Mouse (Mus musculus): ENCODE data around the gene Myh3. TPM values are rescaled to one million over a fixed set of nuclear protein-coding genes. Genes with fewer than 3 reads are reported as not detected.
"Not testable (repeated sequence)": the region's sequence is repeated elsewhere in the genome, so short reads cannot be mapped to it uniquely, and the experiment has no call there.

Myh3 gene
- polyA plus RNA-seq, 1 experiment from 2014 or later = 0.30 TPM

DNA sequence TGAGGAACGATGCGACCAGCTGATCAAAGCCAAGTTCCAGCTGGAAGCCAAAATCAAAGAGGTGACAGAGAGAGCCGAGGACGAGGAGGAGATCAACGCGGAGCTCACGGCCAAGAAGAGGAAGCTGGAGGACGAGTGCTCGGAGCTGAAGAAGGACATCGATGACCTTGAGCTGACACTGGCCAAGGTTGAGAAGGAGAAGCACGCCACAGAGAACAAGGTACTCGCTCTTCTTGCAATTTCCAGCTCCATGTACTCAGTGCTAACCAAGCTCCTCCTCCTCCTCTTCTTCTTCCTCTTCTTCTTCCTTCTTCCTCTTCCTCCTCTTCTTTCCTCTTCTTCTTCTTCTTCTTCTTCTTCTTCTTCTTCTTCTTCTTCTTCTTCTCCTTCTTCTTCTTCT lies 14.3 kb downstream of the Myh3 start:
- not testable (repeated sequence) for H3K27me3 ChIP-seq (replicated peaks; ENCODE audit: control insufficient read depth, insufficient read depth, low read length); H3K4me3 ChIP-seq (ENCODE audit: low read depth, low read length); H3K4me2 ChIP-seq (ENCODE audit: low read length); H3K9me3 ChIP-seq (ENCODE audit: control insufficient read depth, low read length); H3K36me3 ChIP-seq (ENCODE audit: control insufficient read depth, insufficient read depth, low read length); H3K9ac ChIP-seq (ENCODE audit: low read length); H3K27ac ChIP-seq (ENCODE audit: low read depth); DNase-seq (ENCODE audit: low spot score); ATAC-seq (replicated peaks; ENCODE audit: low FRiP score, low TSS enrichment, low read depth); H3K4me1 ChIP-seq (replicated peaks; ENCODE audit: control insufficient read depth, insufficient read depth, low read length)
- WGBS = 91% methylated on average over 12 of the region's 12 CpGs

DNA sequence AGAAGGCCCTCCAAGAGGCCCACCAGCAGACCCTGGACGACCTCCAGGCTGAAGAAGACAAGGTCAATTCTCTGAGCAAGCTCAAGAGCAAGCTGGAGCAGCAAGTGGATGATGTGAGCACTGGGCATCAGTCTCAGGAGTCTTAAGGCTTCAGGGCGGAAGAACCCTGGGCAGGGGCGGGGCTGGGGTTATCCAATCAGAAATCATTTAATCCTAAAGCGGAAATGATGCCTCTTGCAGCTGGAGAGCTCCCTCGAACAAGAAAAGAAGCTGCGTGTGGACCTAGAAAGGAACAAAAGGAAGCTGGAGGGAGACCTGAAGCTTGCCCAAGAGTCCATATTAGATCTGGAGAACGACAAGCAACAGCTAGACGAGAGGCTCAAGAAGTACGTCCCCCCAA lies 15.1 kb downstream of the Myh3 start:
- Histone ChIP-seq H3K4me2 (ENCODE audit: low read length) (no peak overlapping the region), H3K27ac (ENCODE audit: low read depth) (no peak overlapping the region), H3K9me3 (ENCODE audit: control insufficient read depth, low read length) (no peaks in the 10 kb centered on the region), H3K36me3 (ENCODE audit: control insufficient read depth, insufficient read depth, low read length) (no peaks in the 10 kb centered on the region), H3K9ac (ENCODE audit: low read length) (no peak overlapping the region), H3K27me3 (replicated peaks; ENCODE audit: control insufficient read depth, insufficient read depth, low read length) (no peaks in the 10 kb centered on the region), H3K4me3 (ENCODE audit: low read depth, low read length) (no peak overlapping the region), H3K4me1 (replicated peaks; ENCODE audit: control insufficient read depth, insufficient read depth, low read length) (no peaks in the 10 kb centered on the region)
- DNase-seq (ENCODE audit: low spot score) = no peak
- ATAC-seq (replicated peaks; ENCODE audit: low FRiP score, low TSS enrichment, low read depth) = no peak
- 80% methylated on average over 9 of the region's 9 CpGs for WGBS

DNA sequence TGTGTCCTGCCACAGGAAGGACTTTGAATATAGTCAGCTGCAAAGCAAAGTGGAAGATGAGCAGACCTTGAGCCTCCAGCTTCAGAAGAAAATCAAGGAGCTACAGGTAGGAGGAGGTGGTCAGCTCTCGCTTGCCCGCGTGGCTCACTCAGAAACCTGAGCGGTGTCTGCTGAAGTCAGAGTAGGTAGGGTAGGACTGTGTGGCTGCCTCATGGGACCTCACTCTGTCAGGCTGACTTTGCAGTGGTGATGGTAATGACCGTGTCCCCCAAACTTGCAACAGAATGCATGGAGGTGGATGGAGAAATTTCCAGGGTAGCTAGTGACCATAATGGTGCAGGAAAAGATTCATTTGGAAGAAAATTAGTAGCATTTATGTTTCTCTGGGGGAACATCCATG lies 15.6 kb downstream of the Myh3 start:
- no peaks in the 10 kb centered on the region for H3K27me3 ChIP-seq (replicated peaks; ENCODE audit: control insufficient read depth, insufficient read depth, low read length)
- no peak overlapping the region for H3K27ac ChIP-seq (ENCODE audit: low read depth)
- WGBS = 93% methylated on average over 5 of the region's 5 CpGs
- no peaks in the 10 kb centered on the region for H3K36me3 ChIP-seq (ENCODE audit: control insufficient read depth, insufficient read depth, low read length)
- ATAC-seq (replicated peaks; ENCODE audit: low FRiP score, low TSS enrichment, low read depth) (no peak), DNase-seq (ENCODE audit: low spot score) (no peak)
- no peak overlapping the region for H3K9ac ChIP-seq (ENCODE audit: low read length)
- no peaks in the 10 kb centered on the region for H3K4me1 ChIP-seq (replicated peaks; ENCODE audit: control insufficient read depth, insufficient read depth, low read length)
- no peaks in the 10 kb centered on the region for H3K9me3 ChIP-seq (ENCODE audit: control insufficient read depth, low read length)
- H3K4me3 ChIP-seq (ENCODE audit: low read depth, low read length) = no peak overlapping the region
- no peak overlapping the region for H3K4me2 ChIP-seq (ENCODE audit: low read length)

DNA sequence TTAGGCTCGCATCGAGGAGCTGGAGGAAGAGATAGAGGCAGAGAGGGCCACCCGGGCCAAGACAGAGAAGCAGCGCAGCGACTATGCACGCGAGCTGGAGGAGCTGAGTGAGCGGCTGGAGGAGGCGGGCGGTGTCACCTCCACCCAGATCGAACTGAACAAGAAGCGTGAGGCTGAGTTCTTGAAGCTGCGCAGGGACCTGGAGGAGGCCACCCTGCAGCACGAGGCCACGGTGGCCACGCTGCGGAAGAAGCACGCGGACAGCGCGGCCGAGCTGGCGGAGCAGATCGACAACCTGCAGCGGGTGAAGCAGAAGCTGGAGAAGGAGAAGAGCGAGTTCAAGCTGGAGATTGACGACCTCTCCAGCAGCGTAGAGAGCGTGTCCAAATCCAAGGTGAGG lies 16.4 kb downstream of the Myh3 start:
- WGBS = 72% methylated on average over 29 of the region's 29 CpGs
- DNase-seq (ENCODE audit: low spot score) (no peak), ATAC-seq (replicated peaks; ENCODE audit: low FRiP score, low TSS enrichment, low read depth) (no peak)
- Histone ChIP-seq H3K4me1 (replicated peaks; ENCODE audit: control insufficient read depth, insufficient read depth, low read length) (no peaks in the 10 kb centered on the region), H3K4me3 (ENCODE audit: low read depth, low read length) (no peak overlapping the region), H3K27ac (ENCODE audit: low read depth) (no peak overlapping the region), H3K4me2 (ENCODE audit: low read length) (no peak overlapping the region), H3K36me3 (ENCODE audit: control insufficient read depth, insufficient read depth, low read length) (no peaks in the 10 kb centered on the region), H3K9me3 (ENCODE audit: control insufficient read depth, low read length) (no peaks in the 10 kb centered on the region), H3K9ac (ENCODE audit: low read length) (no peak overlapping the region), H3K27me3 (replicated peaks; ENCODE audit: control insufficient read depth, insufficient read depth, low read length) (no peaks in the 10 kb centered on the region)

DNA sequence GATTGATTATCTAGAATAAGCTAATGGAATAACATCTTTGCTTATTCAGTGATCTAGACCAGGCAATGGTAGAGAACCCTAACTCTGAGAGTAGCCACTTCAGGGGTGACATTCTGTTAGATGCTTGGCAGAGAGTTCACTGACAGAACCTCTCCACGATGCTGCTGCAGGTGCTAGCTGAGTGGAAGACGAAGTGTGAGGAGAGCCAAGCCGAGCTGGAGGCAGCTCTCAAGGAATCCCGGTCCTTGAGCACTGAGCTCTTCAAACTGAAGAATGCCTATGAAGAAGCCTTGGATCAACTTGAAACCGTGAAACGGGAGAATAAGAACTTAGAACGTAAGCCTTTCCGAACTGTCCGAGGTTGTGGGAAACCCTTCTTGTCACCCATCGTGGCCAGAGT lies 19.6 kb downstream of the Myh3 start:
- Histone ChIP-seq H3K36me3 (ENCODE audit: control insufficient read depth, insufficient read depth, low read length) (no peaks in the 10 kb centered on the region), H3K27ac (ENCODE audit: low read depth) (no peak overlapping the region), H3K4me2 (ENCODE audit: low read length) (no peak overlapping the region), H3K9me3 (ENCODE audit: control insufficient read depth, low read length) (no peaks in the 10 kb centered on the region), H3K9ac (ENCODE audit: low read length) (no peak overlapping the region), H3K4me3 (ENCODE audit: low read depth, low read length) (no peak overlapping the region), H3K27me3 (replicated peaks; ENCODE audit: control insufficient read depth, insufficient read depth, low read length) (no peaks in the 10 kb centered on the region), H3K4me1 (replicated peaks; ENCODE audit: control insufficient read depth, insufficient read depth, low read length) (no peaks in the 10 kb centered on the region)
- ATAC-seq (replicated peaks; ENCODE audit: low FRiP score, low TSS enrichment, low read depth) (no peak), DNase-seq (ENCODE audit: low spot score) (no peak)
- WGBS = 93% methylated on average over 10 of the region's 10 CpGs

DNA sequence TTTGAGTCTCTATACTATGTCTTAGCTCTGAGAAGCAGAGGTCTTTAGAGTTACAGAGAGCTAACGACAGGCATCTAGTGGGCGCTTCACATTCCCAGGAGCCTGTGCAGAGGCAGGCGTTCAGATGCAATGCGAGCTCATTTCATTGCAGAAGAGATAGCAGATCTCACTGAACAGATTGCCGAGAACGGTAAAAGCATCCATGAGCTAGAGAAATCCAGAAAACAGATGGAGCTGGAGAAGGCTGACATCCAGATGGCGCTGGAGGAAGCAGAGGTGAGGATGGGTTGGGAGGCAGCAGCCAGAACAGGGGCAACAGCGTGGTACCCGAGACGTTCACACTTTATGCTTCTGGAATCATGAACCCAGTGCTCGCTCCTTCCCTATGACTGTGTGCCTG lies 20.3 kb downstream of the Myh3 start:
- Histone ChIP-seq H3K9ac (ENCODE audit: low read length) (no peak overlapping the region), H3K9me3 (ENCODE audit: control insufficient read depth, low read length) (no peaks in the 10 kb centered on the region), H3K27me3 (replicated peaks; ENCODE audit: control insufficient read depth, insufficient read depth, low read length) (no peaks in the 10 kb centered on the region), H3K4me3 (ENCODE audit: low read depth, low read length) (no peak overlapping the region), H3K36me3 (ENCODE audit: control insufficient read depth, insufficient read depth, low read length) (no peaks in the 10 kb centered on the region), H3K27ac (ENCODE audit: low read depth) (no peak overlapping the region), H3K4me1 (replicated peaks; ENCODE audit: control insufficient read depth, insufficient read depth, low read length) (no peaks in the 10 kb centered on the region), H3K4me2 (ENCODE audit: low read length) (no peak overlapping the region)
- 76% methylated on average over 11 of the region's 11 CpGs for WGBS
- DNase-seq (ENCODE audit: low spot score) (no peak), ATAC-seq (replicated peaks; ENCODE audit: low FRiP score, low TSS enrichment, low read depth) (no peak)

DNA sequence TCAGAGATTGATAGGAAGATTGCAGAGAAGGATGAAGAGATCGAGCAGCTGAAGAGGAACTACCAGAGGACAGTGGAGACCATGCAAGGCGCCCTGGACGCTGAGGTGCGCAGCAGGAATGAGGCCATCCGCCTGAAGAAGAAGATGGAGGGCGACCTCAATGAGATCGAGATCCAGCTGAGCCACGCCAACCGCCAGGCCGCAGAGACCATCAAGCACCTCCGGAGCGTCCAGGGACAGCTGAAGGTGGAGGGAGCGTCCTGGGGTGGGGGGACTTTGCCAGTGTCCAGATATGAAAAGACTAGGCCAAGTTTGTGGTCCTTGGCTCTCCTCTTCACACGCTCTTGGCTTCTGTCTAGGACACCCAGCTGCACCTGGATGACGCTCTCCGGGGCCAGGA lies 21.1 kb downstream of the Myh3 start:
- no peak for ATAC-seq (replicated peaks; ENCODE audit: low FRiP score, low TSS enrichment, low read depth)
- H3K36me3 ChIP-seq (ENCODE audit: control insufficient read depth, insufficient read depth, low read length) = no peaks in the 10 kb centered on the region
- 96% methylated on average over 16 of the region's 16 CpGs for WGBS

DNA sequence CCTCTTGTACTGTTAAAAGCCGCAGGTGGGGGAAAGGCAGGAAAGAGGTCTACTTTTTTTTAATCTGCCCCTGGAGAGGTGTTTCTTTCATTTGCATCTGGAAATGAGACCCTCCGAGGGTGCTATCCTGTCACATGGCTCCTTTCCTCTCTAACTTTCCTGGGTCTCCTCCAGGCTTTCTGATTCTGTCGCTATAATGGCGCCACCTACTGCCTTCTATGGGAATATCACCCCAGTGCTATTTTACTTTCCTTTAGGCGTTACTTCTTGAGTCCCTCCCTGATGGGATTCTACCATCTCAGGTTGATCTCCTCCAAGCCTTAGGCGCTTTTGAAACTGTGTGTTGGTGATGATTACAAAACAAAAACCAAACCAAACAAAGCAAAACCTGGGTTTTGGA lies 22.1 kb downstream of the Myh3 start:
- Histone ChIP-seq H3K4me2 (ENCODE audit: low read length) (no peak overlapping the region), H3K9ac (ENCODE audit: low read length) (no peak overlapping the region), H3K36me3 (ENCODE audit: control insufficient read depth, insufficient read depth, low read length) (no peaks in the 10 kb centered on the region), H3K4me3 (ENCODE audit: low read depth, low read length) (no peak overlapping the region), H3K27ac (ENCODE audit: low read depth) (no peak overlapping the region), H3K4me1 (replicated peaks; ENCODE audit: control insufficient read depth, insufficient read depth, low read length) (no peaks in the 10 kb centered on the region), H3K27me3 (replicated peaks; ENCODE audit: control insufficient read depth, insufficient read depth, low read length) (no peaks in the 10 kb centered on the region), H3K9me3 (ENCODE audit: control insufficient read depth, low read length) (no peaks in the 10 kb centered on the region)
- DNase-seq (ENCODE audit: low spot score) (no peak), ATAC-seq (replicated peaks; ENCODE audit: low FRiP score, low TSS enrichment, low read depth) (no peak)
- 29% methylated on average over 6 of the region's 6 CpGs for WGBS

More for the DNA sequence above, 21.1 kb downstream of the Myh3 start:
- Histone ChIP-seq H3K4me3 (ENCODE audit: low read depth, low read length) (no peak overlapping the region), H3K4me1 (replicated peaks; ENCODE audit: control insufficient read depth, insufficient read depth, low read length) (no peaks in the 10 kb centered on the region), H3K27me3 (replicated peaks; ENCODE audit: control insufficient read depth, insufficient read depth, low read length) (no peaks in the 10 kb centered on the region), H3K27ac (ENCODE audit: low read depth) (no peak overlapping the region), H3K9ac (ENCODE audit: low read length) (no peak overlapping the region), H3K9me3 (ENCODE audit: control insufficient read depth, low read length) (no peaks in the 10 kb centered on the region), H3K4me2 (ENCODE audit: low read length) (no peak overlapping the region)
- no peak for DNase-seq (ENCODE audit: low spot score)

DNA sequence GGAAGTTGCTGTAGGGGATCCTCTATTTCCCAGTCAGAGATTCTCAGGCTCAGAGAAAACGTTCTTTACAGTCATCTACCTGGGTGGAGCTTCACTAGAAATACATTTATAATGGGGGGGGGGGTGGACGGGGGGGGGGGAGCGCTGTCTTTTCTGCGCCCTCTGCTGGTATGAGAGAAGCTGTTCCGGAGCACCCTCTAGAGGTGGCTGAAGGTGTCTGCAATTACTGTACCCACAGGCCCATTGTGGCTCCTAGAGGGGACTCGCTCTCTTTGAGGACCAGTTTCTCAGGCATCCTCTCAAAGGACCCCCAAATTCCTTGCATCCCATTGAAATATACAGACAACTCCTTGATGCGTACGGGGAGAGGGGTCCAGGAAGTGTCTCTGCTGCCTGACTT lies 23.6 kb downstream of the Myh3 start:
- H3K36me3 ChIP-seq (ENCODE audit: control insufficient read depth, insufficient read depth, low read length) = no peaks in the 10 kb centered on the region
- no peaks in the 10 kb centered on the region for H3K9me3 ChIP-seq (ENCODE audit: control insufficient read depth, low read length)
- H3K4me2 ChIP-seq (ENCODE audit: low read length) = no peak overlapping the region
- H3K4me1 ChIP-seq (replicated peaks; ENCODE audit: control insufficient read depth, insufficient read depth, low read length) = no peaks in the 10 kb centered on the region
- H3K9ac ChIP-seq (ENCODE audit: low read length) = no peak overlapping the region
- H3K4me3 ChIP-seq (ENCODE audit: low read depth, low read length) = no peak overlapping the region
- H3K27me3 ChIP-seq (replicated peaks; ENCODE audit: control insufficient read depth, insufficient read depth, low read length) = no peaks in the 10 kb centered on the region
- ATAC-seq (replicated peaks; ENCODE audit: low FRiP score, low TSS enrichment, low read depth) (no peak), DNase-seq (ENCODE audit: low spot score) (no peak)
- H3K27ac ChIP-seq (ENCODE audit: low read depth) = no peak overlapping the region
- WGBS = 31% methylated on average over 8 of the region's 8 CpGs
